Mouse (Mus musculus): Measurements from ENCODE around the gene Sowaha. TPM values are rescaled to one million over a fixed set of nuclear protein-coding genes. Genes with fewer than 3 reads are reported as not detected.

Sowaha gene
- polyA plus RNA-seq, 1 experiment: not detected

GRCm38 (mm10) chr11:53447996-53448395, 32.1 kb downstream of the Sowaha start:
- Histone ChIP-seq H3K36me3 (replicated peaks; ENCODE audit: low read length) (no peaks in the 10 kb centered on the region), H3K4me1 (peaks cover 36% of the 10 kb centered on the region), H3K27me3 (replicated peaks) (peaks cover 38% of the 10 kb centered on the region), H3K9me3 (no peaks in the 10 kb centered on the region), H3K4me3 (replicated peaks) (no peak overlapping the region)
- TF ChIP-seq GATA1 (IDR thresholded peaks at IDR 0.05; ENCODE audit: borderline replicate concordance, low read length) (no peak), FLI1 (IDR thresholded peaks at IDR 0.05; ENCODE audit: low read length) (no peak)

GRCm38 (mm10) chr11:53446183-53446582, 33.9 kb downstream of the Sowaha start:
- no peak overlapping the region for H3K4me3 ChIP-seq (replicated peaks)
- no peaks in the 10 kb centered on the region for H3K9me3 ChIP-seq
- H3K27me3 ChIP-seq (replicated peaks): peaks cover 27% of the 10 kb centered on the region
- TF ChIP-seq GATA1 (IDR thresholded peaks at IDR 0.05; ENCODE audit: borderline replicate concordance, low read length): no peak
- TF ChIP-seq FLI1 (IDR thresholded peaks at IDR 0.05; ENCODE audit: low read length): no peak
- H3K36me3 ChIP-seq (replicated peaks; ENCODE audit: low read length): no peaks in the 10 kb centered on the region
- H3K4me1 ChIP-seq: peaks cover 52% of the 10 kb centered on the region

- TF ChIP-seq FLI1 (IDR thresholded peaks at IDR 0.05; ENCODE audit: low read length) (no peak), GATA1 (IDR thresholded peaks at IDR 0.05; ENCODE audit: borderline replicate concordance, low read length) (no peak)
- H3K4me3 ChIP-seq (replicated peaks): peak overlapping the region; percentile 1
- no peaks in the 10 kb centered on the region for H3K36me3 ChIP-seq (replicated peaks; ENCODE audit: low read length)
- no peaks in the 10 kb centered on the region for H3K9me3 ChIP-seq
- peaks cover 21% of the 10 kb centered on the region for H3K27me3 ChIP-seq (replicated peaks)
- peaks cover 55% of the 10 kb centered on the region for H3K4me1 ChIP-seq
These were observed 34.5 kb downstream of the Sowaha start for GRCm38 (mm10) chr11:53445562-53445961.

GRCm38 (mm10) chr11:53443861-53444260, 36.2 kb downstream of the Sowaha start:
- Histone ChIP-seq H3K27me3 (replicated peaks) (peaks cover 20% of the 10 kb centered on the region), H3K9me3 (no peaks in the 10 kb centered on the region), H3K36me3 (replicated peaks; ENCODE audit: low read length) (no peaks in the 10 kb centered on the region), H3K4me1 (peaks cover 49% of the 10 kb centered on the region), H3K4me3 (replicated peaks) (no peak overlapping the region)
- no peak for TF ChIP-seq FLI1 (IDR thresholded peaks at IDR 0.05; ENCODE audit: low read length)
- TF ChIP-seq GATA1 (IDR thresholded peaks at IDR 0.05; ENCODE audit: borderline replicate concordance, low read length): no peak

- H3K4me1 ChIP-seq: peaks cover 51% of the 10 kb centered on the region
- H3K9me3 ChIP-seq: no peaks in the 10 kb centered on the region
- H3K4me3 ChIP-seq (replicated peaks): peak overlapping the region; percentile 64
- TF ChIP-seq FLI1 (IDR thresholded peaks at IDR 0.05; ENCODE audit: low read length) (no peak), GATA1 (IDR thresholded peaks at IDR 0.05; ENCODE audit: borderline replicate concordance, low read length) (no peak; the same call in 2 of the 3 replicates)
- H3K36me3 ChIP-seq (replicated peaks; ENCODE audit: low read length): no peaks in the 10 kb centered on the region
- peaks cover 27% of the 10 kb centered on the region for H3K27me3 ChIP-seq (replicated peaks)
These were observed 38.2 kb downstream of the Sowaha start for GRCm38 (mm10) chr11:53441921-53442320.

GRCm38 (mm10) chr11:53436338-53436737, 43.7 kb downstream of the Sowaha start:
- TF ChIP-seq FLI1 (IDR thresholded peaks at IDR 0.05; ENCODE audit: low read length) (no peak), GATA1 (IDR thresholded peaks at IDR 0.05; ENCODE audit: borderline replicate concordance, low read length) (no peak)
- Histone ChIP-seq H3K4me3 (replicated peaks) (no peak overlapping the region), H3K27me3 (replicated peaks) (peaks cover 18% of the 10 kb centered on the region)

GRCm38 (mm10) chr11:53435504-53435903, 44.6 kb downstream of the Sowaha start:
- Histone ChIP-seq H3K36me3 (replicated peaks; ENCODE audit: low read length) (no peaks in the 10 kb centered on the region), H3K4me3 (replicated peaks) (no peak overlapping the region), H3K4me1 (peaks cover 63% of the 10 kb centered on the region), H3K27me3 (replicated peaks) (peaks cover 18% of the 10 kb centered on the region), H3K9me3 (no peaks in the 10 kb centered on the region)
- TF ChIP-seq GATA1 (IDR thresholded peaks at IDR 0.05; ENCODE audit: borderline replicate concordance, low read length): no peak
- no peak for TF ChIP-seq FLI1 (IDR thresholded peaks at IDR 0.05; ENCODE audit: low read length)

More at GRCm38 (mm10) chr11:53436338-53436737, 43.7 kb downstream of the Sowaha start:
- Histone ChIP-seq H3K4me1 (peaks cover 68% of the 10 kb centered on the region), H3K9me3 (no peaks in the 10 kb centered on the region), H3K36me3 (replicated peaks; ENCODE audit: low read length) (no peaks in the 10 kb centered on the region)

GRCm38 (mm10) chr11:53433057-53433456, 47.0 kb downstream of the Sowaha start:
- Histone ChIP-seq H3K4me3 (replicated peaks) (peak overlapping the region; percentile 62), H3K36me3 (replicated peaks; ENCODE audit: low read length) (peaks cover 11% of the 10 kb centered on the region), H3K27me3 (replicated peaks) (peaks cover 7% of the 10 kb centered on the region), H3K9me3 (no peaks in the 10 kb centered on the region), H3K4me1 (peaks cover 73% of the 10 kb centered on the region)
- TF ChIP-seq FLI1 (IDR thresholded peaks at IDR 0.05; ENCODE audit: low read length) (no peak), GATA1 (IDR thresholded peaks at IDR 0.05; ENCODE audit: borderline replicate concordance, low read length) (no peak)

- peaks cover 20% of the 10 kb centered on the region for H3K36me3 ChIP-seq (replicated peaks; ENCODE audit: low read length)
- TF ChIP-seq GATA1 (IDR thresholded peaks at IDR 0.05; ENCODE audit: borderline replicate concordance, low read length) (no peak), FLI1 (IDR thresholded peaks at IDR 0.05; ENCODE audit: low read length) (no peak)
- H3K4me1 ChIP-seq: peaks cover 64% of the 10 kb centered on the region
- peak overlapping the region; percentile 98 for H3K4me3 ChIP-seq (replicated peaks)
- no peaks in the 10 kb centered on the region for H3K27me3 ChIP-seq (replicated peaks)
- H3K9me3 ChIP-seq: no peaks in the 10 kb centered on the region
These were observed 48.6 kb downstream of the Sowaha start for GRCm38 (mm10) chr11:53431347-53432056.

GRCm38 (mm10) chr11:53430670-53431346, 49.3 kb downstream of the Sowaha start, which contains the start of the genes Uqcrq and Gdf9:
TSS of gene Uqcrq (minus strand) at chr11:53430831.
TSS of gene Gdf9 (plus strand) at chr11:53431023.
- Histone ChIP-seq H3K9me3 (no peaks in the 10 kb centered on the region), H3K36me3 (replicated peaks; ENCODE audit: low read length) (peaks cover 25% of the 10 kb centered on the region), H3K4me1 (peaks cover 61% of the 10 kb centered on the region), H3K4me3 (replicated peaks) (peak within 1 kb of the TSS; percentile 98), H3K27me3 (replicated peaks) (no peaks in the 10 kb centered on the region)
- 0 out of 2 replicates have a peak, but pooled peaks have one; percentile 32 for TF ChIP-seq FLI1 (IDR thresholded peaks at IDR 0.05; ENCODE audit: low read length)
- TF ChIP-seq GATA1 (IDR thresholded peaks at IDR 0.05; ENCODE audit: borderline replicate concordance, low read length): no peak
